Mouse (Mus musculus) neural tube, embryonic 11.5 days (tissue): ENCODE results near the gene Smurf2. TPM values are rescaled to one million over a fixed set of nuclear protein-coding genes. Genes with fewer than 3 reads are reported as not detected.

Experiments used
- ATAC-seq: fragments of 200-750 bp; cut with Nextera tagmentation; 2 replicates; pipeline ENCODE4 v1.8.0; 2017; ENCODE audit warnings: moderate number of reproducible peaks, mild to moderate bottlenecking, moderate TSS enrichment, moderate library complexity; ENCODE audit not compliant: insufficient read depth, low FRiP score, low TSS enrichment
- DNase-seq: peaks from one replicate; pipeline ENCODE4 v3.0.0-alpha.2; 2015; ENCODE audit warnings: low spot score
- H3K27ac ChIP-seq: fragments of 300-500 bp; sonication (generic); 2 replicates; pipeline ENCODE4 v1.5.1; 2014; ENCODE audit warnings: low read depth, mild to moderate bottlenecking, low read length
- H3K27me3 ChIP-seq: fragments of 300-500 bp; sonication (generic); 2 replicates; pipeline ENCODE4 v1.6.1; 2014; ENCODE audit warnings: mild to moderate bottlenecking, low read length, mixed read lengths; ENCODE audit not compliant: control insufficient read depth, insufficient read depth
- H3K36me3 ChIP-seq: fragments of 300-500 bp; sonication (generic); 2 replicates; pipeline ENCODE4 v1.6.1; 2014; ENCODE audit warnings: mild to moderate bottlenecking, low read length, moderate library complexity, mixed read lengths; ENCODE audit not compliant: control insufficient read depth, insufficient read depth
- H3K4me1 ChIP-seq: fragments of 300-500 bp; sonication (generic); 2 replicates; pipeline ENCODE4 v1.6.1; 2014; ENCODE audit warnings: low read length, mixed read lengths; ENCODE audit not compliant: control insufficient read depth, insufficient read depth
- H3K4me2 ChIP-seq: fragments of 300-500 bp; sonication (generic); 2 replicates; pipeline ENCODE4 v1.6.1; 2014; ENCODE audit warnings: low read depth, mild to moderate bottlenecking, moderate library complexity
- H3K4me3 ChIP-seq: fragments of 300-500 bp; sonication (generic); 2 replicates; pipeline ENCODE4 v1.5.1; 2014; ENCODE audit warnings: low read depth, low read length
- H3K9ac ChIP-seq: fragments of 300-500 bp; sonication (generic); 2 replicates; pipeline ENCODE4 v1.6.1; 2014; ENCODE audit warnings: mild to moderate bottlenecking, low read length
- H3K9me3 ChIP-seq: fragments of 300-500 bp; sonication (generic); 2 replicates; pipeline ENCODE4 v1.6.1; 2016; ENCODE audit warnings: low read length; ENCODE audit not compliant: control insufficient read depth
- whole genome bisulfite sequencing: fragments of 180-500 bp; shearing (Covaris S2); extraction: QIAGEN DNeasy Blood & Tissue Kit; methylation state at CpG from one replicate; pipeline ENCODE4 v1.1.7; 2014; 5-methylcytosine and 5-hydroxymethylcytosine counted together
- polyA plus RNA-seq: library from polyadenylated mRNA; unstranded; fragments of >200 nt; fragmentation: Nextera tagmentation; extraction: Ambion mirVana; gene quantifications from 2 replicates; pipeline ENCODE4 v1.2.1, GENCODE M21; 2014

Gene Smurf2
- polyA plus RNA-seq, 1 experiment from 2014 or later: 18.9 TPM

DNA sequence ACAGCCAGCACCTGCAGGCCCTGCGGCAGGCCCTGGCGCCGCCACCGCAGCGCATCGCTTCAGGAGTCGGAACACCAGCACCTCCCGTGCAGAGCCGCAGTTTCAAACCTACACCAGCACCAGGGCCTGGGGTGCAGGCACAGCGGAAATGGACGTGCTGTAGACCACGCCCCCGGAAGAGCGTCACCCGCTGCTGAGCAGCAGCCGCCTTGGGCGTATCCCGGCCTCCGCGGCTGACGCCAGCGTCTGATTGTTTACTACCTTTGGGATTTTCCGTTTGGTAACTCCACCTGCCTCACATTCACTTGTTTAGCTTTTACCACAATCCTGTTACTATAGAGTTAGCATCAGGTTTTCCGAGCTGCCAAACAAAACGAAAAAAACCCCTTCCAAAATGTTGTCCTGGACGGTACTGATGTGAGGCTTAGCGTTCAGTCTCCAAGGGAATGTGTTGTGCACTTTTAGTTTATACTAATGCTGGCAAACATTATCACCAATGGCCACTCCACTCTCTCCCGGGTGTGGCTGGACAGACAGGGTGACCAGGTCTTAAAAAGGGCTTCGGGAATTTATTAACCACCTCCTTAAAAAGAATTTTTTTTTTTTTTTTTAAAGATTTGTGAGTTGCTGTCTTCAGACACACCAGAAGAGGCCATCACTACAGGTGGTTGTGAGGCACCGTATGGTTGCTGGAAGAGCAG is 141.0 kb downstream of the Smurf2 start, which contains the start of gene Polg2:
Gene Polg2, minus strand, starts transcription at position 150 of the 701 bp plus-strand sequence.
- peak; percentile 92 for DNase-seq
- H3K27ac ChIP-seq: peak within 1 kb of the TSS; percentile 83
- peak; percentile 98 for ATAC-seq
- H3K27me3 ChIP-seq: no peaks in the 10 kb centered on the region
- H3K9ac ChIP-seq: peak within 1 kb of the TSS; percentile 91
- no peaks in the 10 kb centered on the region for H3K9me3 ChIP-seq
- peaks cover 3% of the 10 kb centered on the region; the same call in 1 of the 2 replicates for H3K4me1 ChIP-seq
- 2% methylated on average over 30 of the region's 30 CpGs for WGBS
- H3K4me3 ChIP-seq: peak within 1 kb of the TSS; percentile 79
- H3K36me3 ChIP-seq: peaks cover 13% of the 10 kb centered on the region
- peak within 1 kb of the TSS; percentile 87 for H3K4me2 ChIP-seq

- peak overlapping the region; percentile 79 for H3K4me3 ChIP-seq
- H3K27ac ChIP-seq: peak overlapping the region; percentile 83
- peaks cover 11% of the 10 kb centered on the region for H3K36me3 ChIP-seq
- no peaks in the 10 kb centered on the region for H3K9me3 ChIP-seq
- DNase-seq (no peak), ATAC-seq (no peak; the same call in none of the 2 replicates)
- WGBS: 3% methylated on average over 39 of the region's 39 CpGs
- peaks cover 3% of the 10 kb centered on the region; the same call in 1 of the 2 replicates for H3K4me1 ChIP-seq
- H3K27me3 ChIP-seq: no peaks in the 10 kb centered on the region
- H3K4me2 ChIP-seq: peak overlapping the region; percentile 87
- H3K9ac ChIP-seq: peak overlapping the region; percentile 91
Measured at GRCm38 (mm10) chr11:106778589-106779387, 141.7 kb downstream of the Smurf2 start.

DNA sequence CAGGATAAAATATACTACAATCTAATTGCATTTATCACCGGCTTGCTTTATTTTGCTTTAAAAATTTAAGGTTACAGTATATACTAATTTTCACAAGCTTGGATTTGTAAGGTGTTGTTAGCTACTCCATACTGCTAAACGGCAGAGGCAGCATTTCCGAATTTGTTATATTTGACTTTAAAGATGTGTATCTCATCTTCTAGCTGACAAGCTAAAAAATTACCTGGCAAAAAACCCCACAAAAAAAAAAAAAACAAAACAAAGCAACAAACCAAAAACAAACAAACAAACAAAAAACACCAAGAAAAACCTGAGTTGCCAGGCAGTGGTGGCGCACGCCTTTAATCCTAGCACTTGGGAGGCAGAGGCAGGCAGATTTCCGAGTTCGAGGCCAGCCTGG is 142.4 kb downstream of the Smurf2 start:
- Histone ChIP-seq H3K4me3 (no peak overlapping the region), H3K36me3 (peaks cover 8% of the 10 kb centered on the region), H3K9ac (no peak overlapping the region), H3K4me2 (no peak overlapping the region), H3K27me3 (no peaks in the 10 kb centered on the region), H3K9me3 (no peaks in the 10 kb centered on the region), H3K27ac (no peak overlapping the region), H3K4me1 (peaks cover 3% of the 10 kb centered on the region; the same call in 1 of the 2 replicates)
- ATAC-seq: no peak
- WGBS: 89% methylated on average over 7 of the region's 7 CpGs
- no peak for DNase-seq

DNA sequence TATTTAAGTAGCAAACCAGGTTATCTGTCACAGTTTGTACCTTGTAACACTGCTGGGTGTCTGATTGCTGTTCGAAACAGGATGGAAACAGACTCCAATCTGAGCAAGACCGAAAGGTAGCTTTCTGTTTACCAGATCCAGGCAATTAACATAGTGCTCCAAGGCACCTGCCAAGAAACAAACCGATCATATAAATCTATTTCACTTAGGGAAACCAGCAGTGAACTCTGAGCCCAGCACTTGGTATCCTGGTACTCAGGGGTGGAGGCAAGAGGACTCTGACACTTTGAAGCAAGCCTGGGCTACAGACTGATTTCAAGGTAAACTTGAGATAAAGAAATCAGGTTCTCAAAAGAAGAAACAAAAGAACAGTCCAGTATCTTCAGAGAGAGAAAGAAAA is 143.1 kb downstream of the Smurf2 start:
- Histone ChIP-seq H3K27me3 (no peaks in the 10 kb centered on the region), H3K27ac (no peak overlapping the region), H3K9ac (no peak overlapping the region), H3K36me3 (peaks cover 3% of the 10 kb centered on the region), H3K4me2 (no peak overlapping the region), H3K4me1 (no peaks in the 10 kb centered on the region), H3K4me3 (no peak overlapping the region), H3K9me3 (no peaks in the 10 kb centered on the region)
- DNase-seq (no peak), ATAC-seq (no peak)
- WGBS: 90% methylated on average over 3 of the region's 3 CpGs

DNA sequence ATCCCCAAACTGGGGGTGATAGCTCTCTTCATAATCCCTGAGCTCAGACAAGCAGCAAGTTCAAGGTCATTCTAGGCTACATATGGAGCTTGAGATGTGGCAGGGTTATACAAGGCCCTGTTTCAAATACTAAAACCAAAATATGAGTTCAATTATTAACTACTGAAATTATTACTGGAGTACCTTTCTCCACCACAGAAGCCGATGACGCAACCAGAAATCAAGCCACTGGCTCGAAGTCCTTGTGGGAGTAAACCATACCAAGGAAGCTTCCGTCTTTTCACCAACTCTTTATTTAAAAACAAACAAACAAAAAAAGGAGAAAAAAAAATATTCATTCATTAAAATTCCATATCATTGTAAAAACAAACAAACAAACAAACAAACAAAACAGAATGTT is 143.6 kb downstream of the Smurf2 start:
- Histone ChIP-seq H3K9me3 (no peaks in the 10 kb centered on the region), H3K4me3 (no peak overlapping the region), H3K4me2 (no peak overlapping the region), H3K27ac (no peak overlapping the region), H3K4me1 (no peaks in the 10 kb centered on the region), H3K27me3 (no peaks in the 10 kb centered on the region), H3K9ac (no peak overlapping the region), H3K36me3 (peaks cover 3% of the 10 kb centered on the region)
- ATAC-seq: no peak
- 95% methylated on average over 4 of the region's 4 CpGs for WGBS
- DNase-seq: no peak

DNA sequence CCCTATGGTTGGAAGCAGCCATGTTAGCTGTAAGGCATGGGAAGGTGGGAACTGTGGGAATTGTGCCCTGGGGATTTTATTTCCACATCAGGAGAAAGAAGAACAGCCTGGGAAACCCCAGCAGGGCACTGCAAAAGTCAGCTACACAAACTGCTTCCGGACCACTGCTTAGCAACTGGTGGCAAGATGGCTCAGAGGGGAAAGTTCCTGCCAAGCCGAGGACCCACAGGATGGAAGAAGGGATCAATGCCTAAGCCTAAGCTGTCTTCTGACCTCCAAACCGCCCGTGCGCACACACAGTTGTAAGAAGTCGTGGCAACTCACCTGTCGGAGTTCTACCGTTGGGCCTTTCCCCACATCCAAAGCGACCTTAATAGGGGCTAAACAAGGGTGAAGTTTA is 147.5 kb downstream of the Smurf2 start:
- H3K4me2 ChIP-seq: no peak overlapping the region
- peaks cover 11% of the 10 kb centered on the region for H3K36me3 ChIP-seq
- ATAC-seq: no peak
- H3K4me1 ChIP-seq: no peaks in the 10 kb centered on the region
- no peak overlapping the region for H3K27ac ChIP-seq
- H3K9me3 ChIP-seq: no peaks in the 10 kb centered on the region
- no peaks in the 10 kb centered on the region for H3K27me3 ChIP-seq
- H3K4me3 ChIP-seq: no peak overlapping the region
- no peak overlapping the region for H3K9ac ChIP-seq
- no peak for DNase-seq
- 92% methylated on average over 9 of the region's 9 CpGs for WGBS

GRCm38 (mm10) chr11:106770195-106770974 is 150.1 kb downstream of the Smurf2 start:
- Histone ChIP-seq H3K36me3 (peaks cover 21% of the 10 kb centered on the region), H3K9ac (no peak overlapping the region), H3K27ac (no peak overlapping the region), H3K9me3 (no peaks in the 10 kb centered on the region), H3K4me1 (no peaks in the 10 kb centered on the region), H3K27me3 (no peaks in the 10 kb centered on the region), H3K4me2 (no peak overlapping the region), H3K4me3 (no peak overlapping the region)
- WGBS: 97% methylated on average over 9 of the region's 9 CpGs
- no peak for ATAC-seq
- DNase-seq: no peak
